Mouse (Mus musculus): ENCODE measurements at regions not wholly inside any gene's neighbourhood (a gene's known extent, or its start where the extent isn't known, plus 50 kb on each side); places are given as distances from the start of the nearest gene placed in this dataset.

GRCm38 (mm10) chr14:91089326-91089725, 2618.1 kb upstream of the Pcdh20 start:
- DNase-seq (ENCODE audit: inconsistent ontology term), result peak; percentile 72

All from Muller cell, postnatal 12 days (primary cell).